Mouse (Mus musculus) cortical plate, adult 2 months (tissue): ENCODE results near the gene Gm5105. TPM values are rescaled to one million over a fixed set of nuclear protein-coding genes. Genes with fewer than 3 reads are reported as not detected.

Experiments used
- H3K27ac ChIP-seq: fragments of 200-500 bp; 2 replicates; pipeline ENCODE4 v1.5.1; 2012; ENCODE audit warnings: low read length, control low read depth, inconsistent platforms; ENCODE audit not compliant: insufficient read depth
- H3K4me1 ChIP-seq: fragments of 200-500 bp; 2 replicates; pipeline ENCODE4 v1.6.1; 2011; ENCODE audit warnings: low read length; ENCODE audit not compliant: control insufficient read depth, insufficient read depth
- H3K4me3 ChIP-seq: fragments of 200-500 bp; 2 replicates; pipeline ENCODE4 v1.5.1; 2011; ENCODE audit warnings: mild to moderate bottlenecking, low read length, control low read depth; ENCODE audit not compliant: insufficient read depth
- CTCF ChIP-seq: fragments of 200-500 bp; IDR thresholded peaks from 2 replicates; pipeline ENCODE4 v1.5.1; 2011; ENCODE audit warnings: mild to moderate bottlenecking, control low read depth, low read length; ENCODE audit not compliant: insufficient read depth; ENCODE audit errors: extremely low read depth
- POLR2A ChIP-seq: fragments of 200-500 bp; IDR thresholded peaks from 2 replicates; pipeline ENCODE4 v1.6.1; 2011; ENCODE audit warnings: mild to moderate bottlenecking, low read length, control low read depth; ENCODE audit not compliant: insufficient read depth; ENCODE audit errors: extremely low read depth
- polyA plus RNA-seq: library from polyadenylated mRNA; depleted of rRNA; stranded (reverse); fragments of >200 nt; gene quantifications from 2 replicates; pipeline ENCODE4 v1.2.3, GENCODE M21; 2012; rRNA removed

The Gm5105 gene
- polyA plus RNA-seq, 1 experiment: 0.61 TPM

DNA sequence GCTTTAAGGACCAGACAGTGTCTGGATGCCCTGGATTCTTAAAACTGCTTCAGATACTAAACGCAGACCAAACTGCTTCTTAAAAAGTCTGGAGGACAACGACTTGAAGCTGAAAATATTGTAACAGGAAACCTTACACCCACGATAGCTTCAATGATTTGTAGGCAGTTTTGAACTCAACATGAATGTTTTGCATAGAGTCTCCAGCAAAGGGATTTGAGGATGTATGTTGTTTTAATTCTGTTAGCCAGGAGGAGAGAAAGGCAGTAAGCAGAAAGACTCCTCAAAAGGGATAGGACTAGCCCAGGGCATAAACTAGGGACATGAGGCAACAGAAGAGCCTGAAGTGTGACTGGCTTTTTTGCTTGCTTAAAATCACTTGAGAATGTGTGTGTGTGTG, 60.3 kb downstream of the Gm5105 start:
- Histone ChIP-seq H3K4me1 (no peaks in the 10 kb centered on the region), H3K27ac (no peak overlapping the region), H3K4me3 (no peak overlapping the region)
- no peak for TF ChIP-seq CTCF
- TF ChIP-seq POLR2A: no peak

DNA sequence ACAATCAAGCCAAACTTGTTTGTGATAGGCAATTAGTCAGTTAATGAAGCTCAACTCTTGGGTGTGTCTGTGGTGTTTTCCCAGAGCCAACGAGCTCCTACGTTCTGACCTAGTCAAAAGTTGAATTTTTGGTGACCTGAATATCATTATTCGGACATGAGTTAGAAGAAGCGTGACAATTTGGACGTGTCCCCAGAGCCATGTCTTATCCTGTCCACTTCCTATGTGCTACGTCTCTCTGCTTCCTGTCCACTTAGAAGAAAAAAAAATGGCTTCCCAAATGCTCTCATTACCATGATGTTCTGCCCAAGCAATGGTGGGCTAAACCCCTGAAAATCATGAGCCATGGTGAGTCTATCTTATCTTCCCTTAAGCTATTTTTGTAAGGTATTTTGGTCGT, 63.9 kb downstream of the Gm5105 start:
- H3K27ac ChIP-seq: no peak overlapping the region
- H3K4me3 ChIP-seq: no peak overlapping the region
- peaks cover 2% of the 10 kb centered on the region; the same call in 1 of the 2 replicates for H3K4me1 ChIP-seq
- no peak for TF ChIP-seq CTCF
- no peak for TF ChIP-seq POLR2A

DNA sequence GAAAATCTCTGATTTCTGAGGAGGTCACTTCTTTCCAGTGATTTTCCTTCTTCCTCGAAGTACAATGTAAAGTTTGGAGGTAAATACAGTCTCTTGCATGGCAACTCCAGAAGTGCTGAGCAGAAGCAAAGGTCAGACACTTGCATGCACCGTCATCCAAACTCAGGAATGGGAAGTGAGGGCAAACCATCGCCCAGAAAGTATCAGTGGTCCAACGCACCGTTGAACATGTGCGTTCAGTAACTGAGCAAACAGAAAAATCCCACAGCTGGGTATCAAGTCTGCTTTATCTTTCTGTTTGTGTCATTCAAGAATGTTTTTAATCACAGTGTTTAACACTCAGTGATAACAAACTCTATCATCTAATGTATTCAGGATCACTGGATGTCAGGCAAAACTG, 64.6 kb downstream of the Gm5105 start:
- Histone ChIP-seq H3K4me1 (peaks cover 2% of the 10 kb centered on the region; the same call in 1 of the 2 replicates), H3K27ac (no peak overlapping the region), H3K4me3 (no peak overlapping the region)
- TF ChIP-seq CTCF: no peak
- no peak for TF ChIP-seq POLR2A

DNA sequence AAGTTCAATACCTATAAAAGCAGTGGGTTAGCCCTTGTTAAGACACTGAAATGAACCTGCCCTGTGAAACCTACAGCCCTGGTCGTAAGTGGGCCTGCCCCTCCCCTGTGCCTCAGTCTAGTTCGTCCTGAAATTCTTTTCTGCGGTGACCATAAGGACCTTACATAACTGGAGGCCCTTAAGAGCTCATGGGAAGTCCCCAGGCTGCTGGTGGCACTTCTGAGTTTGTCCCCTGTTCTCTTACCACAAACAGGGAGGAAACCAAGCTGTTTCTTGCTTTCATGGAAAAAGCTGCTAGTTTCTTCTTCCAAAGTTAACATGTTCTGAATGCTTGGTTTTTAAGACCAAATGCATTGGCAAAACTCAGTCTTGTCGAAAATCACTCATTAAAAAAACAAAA, 65.3 kb downstream of the Gm5105 start:
- Histone ChIP-seq H3K4me3 (no peak overlapping the region), H3K27ac (no peak overlapping the region), H3K4me1 (peaks cover 2% of the 10 kb centered on the region; the same call in 1 of the 2 replicates)
- no peak for TF ChIP-seq CTCF
- TF ChIP-seq POLR2A: no peak

DNA sequence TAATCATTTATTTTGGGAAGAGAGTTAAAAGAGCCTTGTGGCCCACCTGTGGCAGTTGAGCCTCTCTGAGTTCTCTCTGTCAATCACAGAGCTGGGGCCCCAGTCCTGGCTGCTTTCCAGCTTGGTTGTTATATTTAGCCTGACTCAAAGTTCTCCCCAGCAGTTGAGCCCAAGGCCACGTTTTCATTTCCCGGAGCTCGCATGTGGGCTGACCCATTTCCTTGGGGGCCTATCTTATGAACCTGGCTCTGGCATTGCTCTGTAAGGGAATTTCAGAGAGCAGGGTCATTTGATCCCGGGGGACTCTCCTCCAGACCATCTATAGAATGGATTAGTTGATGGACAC, 66.5 kb downstream of the Gm5105 start:
- Histone ChIP-seq H3K27ac (0 out of 2 replicates have a peak overlapping the region, but pooled peaks have one; percentile 19), H3K4me3 (no peak overlapping the region), H3K4me1 (peaks cover 2% of the 10 kb centered on the region; the same call in 1 of the 2 replicates)
- TF ChIP-seq POLR2A: no peak

DNA sequence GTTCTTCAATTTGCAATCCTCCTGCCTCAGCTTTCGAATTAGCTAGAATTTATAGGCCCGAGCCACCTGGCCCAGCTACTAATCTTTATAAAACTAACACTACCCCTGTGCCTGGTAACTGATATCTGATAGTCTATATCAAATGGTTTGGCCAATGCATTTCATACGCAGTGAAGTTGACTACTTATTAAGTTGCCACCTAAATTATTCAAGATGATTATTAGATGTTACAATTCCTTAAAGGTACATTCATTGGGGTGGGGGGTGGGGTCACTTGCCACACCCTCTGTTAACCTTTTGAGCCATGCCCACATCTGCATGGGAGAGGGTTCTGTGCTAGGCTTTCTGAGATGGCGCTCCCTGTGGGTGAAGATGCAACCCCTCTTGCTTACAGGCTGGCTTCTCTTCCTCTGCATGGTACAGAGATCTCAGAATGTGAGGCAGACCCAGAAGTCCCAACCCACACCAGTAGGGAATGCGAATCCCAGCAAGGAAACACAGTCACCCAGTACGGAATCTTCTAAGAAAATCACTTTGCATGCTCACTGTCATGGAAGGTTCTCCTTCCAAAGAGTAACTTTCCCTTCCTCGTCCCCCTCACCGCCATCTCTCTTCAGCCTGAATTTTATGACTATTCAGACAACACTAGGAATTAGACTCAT, 67.0 kb downstream of the Gm5105 start:
- Histone ChIP-seq H3K27ac (no peak overlapping the region), H3K4me3 (no peak overlapping the region), H3K4me1 (peaks cover 2% of the 10 kb centered on the region; the same call in 1 of the 2 replicates)
- TF ChIP-seq CTCF: no peak
- no peak for TF ChIP-seq POLR2A

DNA sequence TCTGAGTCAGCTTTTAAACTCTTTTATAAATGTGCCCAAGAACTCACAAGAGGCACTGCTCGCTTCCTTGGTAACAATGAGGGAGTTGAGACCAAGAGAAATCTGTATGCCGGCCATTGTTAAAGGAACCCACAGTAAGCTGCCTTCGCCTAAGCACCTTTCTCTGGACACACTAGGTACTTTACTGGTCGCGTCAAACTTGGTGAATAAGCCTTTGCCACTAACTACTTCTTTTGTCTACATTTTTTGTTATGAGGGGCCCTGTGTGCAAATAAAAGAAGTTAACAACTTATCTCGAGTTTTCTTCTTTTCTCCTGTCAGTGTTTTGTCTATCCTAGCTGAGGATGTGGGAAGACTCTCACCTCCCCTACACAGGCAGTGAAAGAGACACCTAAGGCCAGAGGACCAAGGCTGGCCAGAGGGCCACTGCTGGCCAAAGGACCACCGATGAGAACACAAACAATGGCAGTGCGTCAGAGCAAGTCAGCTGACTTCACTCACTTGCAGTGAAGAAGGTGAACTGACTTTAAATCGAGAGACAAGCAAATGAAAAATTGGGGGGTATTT, 67.9 kb downstream of the Gm5105 start:
- TF ChIP-seq POLR2A (no peak), CTCF (no peak)
- Histone ChIP-seq H3K4me3 (no peak overlapping the region), H3K27ac (no peak overlapping the region), H3K4me1 (peaks cover 2% of the 10 kb centered on the region; the same call in 1 of the 2 replicates)

Other genes with a start within 250 kb of the Gm5105 start
- gene H2afz, start 202.9 kb downstream of the Gm5105 start, polyA plus RNA-seq: 343 and 397 TPM in 2 replicates
- gene Dnajb14, start 199.7 kb downstream of the Gm5105 start, polyA plus RNA-seq: 22.3 and 22.4 TPM in 2 replicates
- gene Lamtor3, start 148.9 kb downstream of the Gm5105 start, polyA plus RNA-seq: 80.3 and 81.6 TPM in 2 replicates
- 4.4 and 5.5 TPM in 2 replicates for gene Dapp1, start 85.8 kb downstream of the Gm5105 start, polyA plus RNA-seq
- gene 1110002E22Rik, start 2.3 kb downstream of the Gm5105 start, polyA plus RNA-seq: 0.98 and 1.2 TPM in 2 replicates
- gene Trmt10a, start 76.1 kb upstream of the Gm5105 start, polyA plus RNA-seq: 6.7 and 9.0 TPM in 2 replicates
- 7.5 and 7.7 TPM in 2 replicates for gene Mttp, start 77.6 kb upstream of the Gm5105 start, polyA plus RNA-seq
- gene 4930579F01Rik, start 126.4 kb upstream of the Gm5105 start, polyA plus RNA-seq: not detected in 2 replicates
- 0.02 and 0.04 TPM in 2 replicates for gene Adh7, start 150.4 kb upstream of the Gm5105 start, polyA plus RNA-seq
- 1.2 and 1.4 TPM in 2 replicates for gene Adh1, start 193.6 kb upstream of the Gm5105 start, polyA plus RNA-seq
- gene Adh6a, start 245.9 kb upstream of the Gm5105 start, polyA plus RNA-seq: not detected in 2 replicates